Mouse (Mus musculus) layer of hippocampus, adult 18-20 months (tissue): ENCODE measurements around the gene Sh3bgr. TPM values are rescaled to one million over a fixed set of nuclear protein-coding genes. Genes with fewer than 3 reads are reported as not detected.

Source experiments
- total RNA-seq, 2 experiments: library from RNA; stranded (reverse); gene quantifications; 2 replicates each; pipeline ENCODE4 v1.2.3; 2021

Sh3bgr gene
- total RNA-seq, 2 experiments from 2014 or later, result 2.0 to 2.6 TPM

Other genes with a start within 250 kb of the Sh3bgr start
- 10 to 100 TPM; 15.3 to 19.0 TPM for gene Psmg1, start 209.5 kb upstream of the Sh3bgr start, total RNA-seq
- gene Brwd1, start 117.9 kb upstream of the Sh3bgr start, total RNA-seq, result 100 to 1,000 TPM; 126 to 128 TPM
- 10 to 100 TPM; 82.6 to 83.8 TPM for gene Hmgn1, start 72.7 kb upstream of the Sh3bgr start, total RNA-seq
- 10 to 100 TPM; 69.8 to 85.4 TPM for gene Wrb, start 55.0 kb upstream of the Sh3bgr start, total RNA-seq
- 1 to 10 TPM; 1.1 to 1.2 TPM for gene Lca5l, start 8.2 kb upstream of the Sh3bgr start, total RNA-seq
- 10 to 100 TPM; 59.4 to 63.4 TPM for gene B3galt5, start 35.4 kb downstream of the Sh3bgr start, total RNA-seq
- not detected for gene Itgb2l, start 243.2 kb downstream of the Sh3bgr start, total RNA-seq